Mouse (Mus musculus) liver, embryonic 11.5 days (tissue): ENCODE data around the gene Ttc21a. TPM values are rescaled to one million over a fixed set of nuclear protein-coding genes. Genes with fewer than 3 reads are reported as not detected.

Experiments used
- ATAC-seq: fragments of 200-750 bp; cut with Nextera tagmentation; replicated peaks from 2 replicates; pipeline ENCODE4 v1.8.0; 2017; ENCODE audit warnings: moderate number of reproducible peaks, mild to moderate bottlenecking, moderate TSS enrichment, moderate library complexity; ENCODE audit not compliant: low FRiP score
- DNase-seq: peaks from one replicate; pipeline ENCODE4 v3.0.0-alpha.2; 2017; ENCODE audit warnings: low spot score
- H3K27ac ChIP-seq: fragments of 300-500 bp; sonication (generic); 2 replicates; pipeline ENCODE4 v1.5.1; 2014; ENCODE audit warnings: mild to moderate bottlenecking, low read depth, low read length, control low read depth
- H3K27me3 ChIP-seq: fragments of 300-500 bp; sonication (generic); replicated peaks from 2 replicates; pipeline ENCODE4 v1.6.1; 2014; ENCODE audit warnings: low read length, mixed read lengths; ENCODE audit not compliant: control insufficient read depth, insufficient read depth
- H3K36me3 ChIP-seq: fragments of 300-500 bp; sonication (generic); 2 replicates; pipeline ENCODE4 v1.6.1; 2014; ENCODE audit warnings: mild to moderate bottlenecking, low read length, moderate library complexity, mixed read lengths; ENCODE audit not compliant: control insufficient read depth, insufficient read depth
- H3K4me1 ChIP-seq: fragments of 300-500 bp; sonication (generic); replicated peaks from 2 replicates; pipeline ENCODE4 v1.6.1; 2014; ENCODE audit warnings: low read length, mixed read lengths; ENCODE audit not compliant: control insufficient read depth, insufficient read depth
- H3K4me2 ChIP-seq: fragments of 300-500 bp; sonication (generic); 2 replicates; pipeline ENCODE4 v1.6.1; 2014; ENCODE audit warnings: mild to moderate bottlenecking, control low read depth, moderate library complexity
- H3K4me3 ChIP-seq: fragments of 300-500 bp; sonication (generic); 2 replicates; pipeline ENCODE4 v1.5.1; 2014; ENCODE audit warnings: low read depth, low read length, control low read depth
- H3K9ac ChIP-seq: fragments of 300-500 bp; sonication (generic); 2 replicates; pipeline ENCODE4 v1.6.1; 2014; ENCODE audit warnings: low read depth, low read length, control low read depth
- H3K9me3 ChIP-seq: fragments of 300-500 bp; sonication (generic); 2 replicates; pipeline ENCODE4 v1.6.1; 2016; ENCODE audit warnings: low read length, inconsistent platforms, mixed read lengths; ENCODE audit not compliant: control insufficient read depth
- WGBS: fragments of 180-500 bp; shearing (Covaris S2); extraction: QIAGEN DNeasy Blood & Tissue Kit; methylation state at CpG from one replicate; pipeline ENCODE4 v1.1.7; 2014; 5-methylcytosine and 5-hydroxymethylcytosine counted together
- polyA plus RNA-seq: library from polyadenylated mRNA; unstranded; fragments of >200 nt; fragmentation: Nextera tagmentation; extraction: Ambion mirVana; gene quantifications from 2 replicates; pipeline ENCODE4 v1.2.1, GENCODE M21; 2014

The Ttc21a gene
- polyA plus RNA-seq, 1 experiment from 2014 or later = 0.14 TPM

GRCm38 (mm10) chr9:119902410-119903151, 34.8 kb upstream of the Ttc21a start:
- no peaks in the 10 kb centered on the region for H3K9me3 ChIP-seq
- WGBS = 86% methylated on average over 12 of the region's 12 CpGs
- no peak overlapping the region for H3K4me2 ChIP-seq
- no peak overlapping the region for H3K9ac ChIP-seq
- no peak overlapping the region for H3K27ac ChIP-seq
- H3K4me3 ChIP-seq = no peak overlapping the region
- DNase-seq (no peak), ATAC-seq (no peak)
- peaks cover 8% of the 10 kb centered on the region; the same call in 1 of the 2 replicates for H3K36me3 ChIP-seq
- H3K27me3 ChIP-seq = no peaks in the 10 kb centered on the region
- no peaks in the 10 kb centered on the region for H3K4me1 ChIP-seq

GRCm38 (mm10) chr9:119908708-119909107, 28.7 kb upstream of the Ttc21a start:
- WGBS = 92% methylated on average over 3 of the region's 3 CpGs
- ATAC-seq = no peak
- DNase-seq = no peak
- peaks cover 32% of the 10 kb centered on the region for H3K36me3 ChIP-seq
- no peak overlapping the region for H3K4me3 ChIP-seq
- H3K4me2 ChIP-seq = no peak overlapping the region
- no peak overlapping the region for H3K27ac ChIP-seq
- H3K4me1 ChIP-seq = no peaks in the 10 kb centered on the region
- no peaks in the 10 kb centered on the region for H3K9me3 ChIP-seq
- H3K9ac ChIP-seq = no peak overlapping the region
- no peaks in the 10 kb centered on the region for H3K27me3 ChIP-seq

GRCm38 (mm10) chr9:119909931-119910330, 27.5 kb upstream of the Ttc21a start:
- Histone ChIP-seq H3K4me3 (no peak overlapping the region), H3K27ac (no peak overlapping the region), H3K9ac (no peak overlapping the region), H3K36me3 (peaks cover 37% of the 10 kb centered on the region), H3K4me2 (no peak overlapping the region), H3K4me1 (no peaks in the 10 kb centered on the region), H3K27me3 (no peaks in the 10 kb centered on the region), H3K9me3 (no peaks in the 10 kb centered on the region)
- ATAC-seq = no peak
- WGBS = 84% methylated on average over 3 of the region's 3 CpGs
- DNase-seq = no peak

GRCm38 (mm10) chr9:119913087-119913838, 24.1 kb upstream of the Ttc21a start:
- no peak overlapping the region for H3K4me3 ChIP-seq
- WGBS = 77% methylated on average over 13 of the region's 13 CpGs
- peaks cover 35% of the 10 kb centered on the region for H3K36me3 ChIP-seq
- no peaks in the 10 kb centered on the region for H3K27me3 ChIP-seq
- H3K9ac ChIP-seq = no peak overlapping the region
- H3K27ac ChIP-seq = no peak overlapping the region
- no peak overlapping the region for H3K4me2 ChIP-seq
- ATAC-seq = no peak
- H3K9me3 ChIP-seq = no peaks in the 10 kb centered on the region
- no peaks in the 10 kb centered on the region for H3K4me1 ChIP-seq
- DNase-seq = no peak

- Histone ChIP-seq H3K36me3 (peaks cover 38% of the 10 kb centered on the region), H3K27me3 (no peaks in the 10 kb centered on the region), H3K9ac (no peak overlapping the region), H3K9me3 (no peaks in the 10 kb centered on the region), H3K4me1 (no peaks in the 10 kb centered on the region), H3K4me3 (no peak overlapping the region), H3K27ac (no peak overlapping the region), H3K4me2 (no peak overlapping the region)
- 83% methylated on average over 1 of the region's 1 CpGs for WGBS
- ATAC-seq (no peak), DNase-seq (no peak)
Measured at GRCm38 (mm10) chr9:119919858-119920257, 17.5 kb upstream of the Ttc21a start.

- ATAC-seq = no peak
Measured at GRCm38 (mm10) chr9:119923462-119923861, 13.9 kb upstream of the Ttc21a start.

GRCm38 (mm10) chr9:119925120-119925657, 12.2 kb upstream of the Ttc21a start:
- no peaks in the 10 kb centered on the region for H3K9me3 ChIP-seq
- no peak overlapping the region for H3K4me3 ChIP-seq
- H3K4me1 ChIP-seq = 0 out of 2 replicates have a peak, but pooled peaks cover 2% of the 10 kb centered on the region
- peak; percentile 39; the same call in 1 of the 2 replicates for ATAC-seq
- no peaks in the 10 kb centered on the region for H3K27me3 ChIP-seq
- no peak for DNase-seq
- H3K9ac ChIP-seq = no peak overlapping the region
- no peak overlapping the region for H3K27ac ChIP-seq
- no peak overlapping the region for H3K4me2 ChIP-seq
- peaks cover 52% of the 10 kb centered on the region for H3K36me3 ChIP-seq
- WGBS = 60% methylated on average over 16 of the region's 16 CpGs

More at GRCm38 (mm10) chr9:119923462-119923861, 13.9 kb upstream of the Ttc21a start:
- Histone ChIP-seq H3K4me1 (0 out of 2 replicates have a peak, but pooled peaks cover 2% of the 10 kb centered on the region), H3K4me3 (no peak overlapping the region), H3K27ac (no peak overlapping the region), H3K4me2 (no peak overlapping the region), H3K9me3 (no peaks in the 10 kb centered on the region), H3K36me3 (peaks cover 52% of the 10 kb centered on the region), H3K9ac (no peak overlapping the region), H3K27me3 (no peaks in the 10 kb centered on the region)
- WGBS = 63% methylated on average over 4 of the region's 4 CpGs
- no peak for DNase-seq

- H3K36me3 ChIP-seq = peaks cover 52% of the 10 kb centered on the region
- H3K4me2 ChIP-seq = no peak overlapping the region
- no peak overlapping the region for H3K27ac ChIP-seq
- H3K4me1 ChIP-seq = 0 out of 2 replicates have a peak, but pooled peaks cover 2% of the 10 kb centered on the region
- no peaks in the 10 kb centered on the region for H3K27me3 ChIP-seq
- H3K9ac ChIP-seq = no peak overlapping the region
- WGBS = 77% methylated on average over 8 of the region's 8 CpGs
- no peak overlapping the region for H3K4me3 ChIP-seq
- H3K9me3 ChIP-seq = no peaks in the 10 kb centered on the region
- no peak for DNase-seq
- no peak for ATAC-seq
Measured at GRCm38 (mm10) chr9:119925729-119926128, 11.7 kb upstream of the Ttc21a start.
